In genomic region chr19:6013691-6014090, GRCm38 (mm10) we compare ENCODE assay signal across 20 mouse cellular contexts. TPM values are rescaled to one million over a fixed set of nuclear protein-coding genes. Genes with fewer than 3 reads are reported as not detected.
DNase-seq lines count a peak whose midpoint lies in the region; ATAC-seq and TF ChIP-seq lines count a peak whose summit lies in the region.
"Had no signal": no experiment of that assay in that cellular context is flagged by ENCODE, and none has a peak within 500 bp of the region (broad histone marks: within the 10 kb centered on the region; RNA-seq: fewer than 3 reads in every experiment).

No protein-coding gene starts in this region.

- no peaks in the 10 kb centered on the region for H3K9me3 ChIP-seq in heart, embryonic 15.5 days (replicated peaks)
- no peaks in the 10 kb centered on the region for H3K9me3 ChIP-seq in limb, embryonic 13.5 days
- H3K9me3 ChIP-seq in stomach, embryonic 15.5 days, result no peaks in the 10 kb centered on the region
- H3K9me3 ChIP-seq: forebrain, embryonic 12.5 days; neural tube, embryonic 13.5 days had no signal

- no peak for TF ChIP-seq CTCF in bone marrow, adult 2 months (IDR thresholded peaks at IDR 0.05; ENCODE audit: control insufficient read depth, insufficient read depth, low read length)

- no peak for DNase-seq in heart, postnatal 36 days
- no peak for DNase-seq in gastrocnemius, adult 8-10 months (ENCODE audit: low spot score in 2 of 2)
- no peak for DNase-seq in left cerebral cortex, adult 8-10 months (ENCODE audit: low spot score in 2 of 2)
- DNase-seq: adrenal gland, adult 8-10 months; gastrocnemius, postnatal 14 days; midbrain, embryonic 14.5 days; retina, postnatal 1 day had no signal

- TF ChIP-seq POLR2A in bone marrow, adult 2 months (IDR thresholded peaks at IDR 0.05; ENCODE audit: borderline replicate concordance, control insufficient read depth, low read depth, low read length), result no peak

- 0 out of 2 replicates have a peak, but pooled peaks cover 4% of the 10 kb centered on the region for H3K27me3 ChIP-seq in heart, embryonic 15.5 days
- peaks cover 34% of the 10 kb centered on the region for H3K27me3 ChIP-seq in limb, embryonic 13.5 days
- no peaks in the 10 kb centered on the region for H3K27me3 ChIP-seq in stomach, embryonic 15.5 days (replicated peaks)

- no peak overlapping the region for H3K27ac ChIP-seq in heart, embryonic 15.5 days
- no peak overlapping the region for H3K27ac ChIP-seq in bone marrow, adult 2 months (ENCODE audit: control insufficient read depth, insufficient read depth, low read depth, low read length, poor library complexity)
- H3K27ac ChIP-seq in limb, embryonic 13.5 days, result no peak overlapping the region
- H3K27ac ChIP-seq in stomach, embryonic 15.5 days, result no peak overlapping the region
- H3K27ac ChIP-seq: forebrain, embryonic 12.5 days; neural tube, embryonic 13.5 days had no signal

- 92% methylated on average over 10 of the region's 10 CpGs for WGBS in heart, embryonic 15.5 days
- 89% methylated on average over 10 of the region's 10 CpGs for WGBS in bone marrow, adult 2 months
- WGBS in limb, embryonic 13.5 days, result 89% methylated on average over 10 of the region's 10 CpGs
- WGBS in stomach, embryonic 15.5 days, result 87% methylated on average over 10 of the region's 10 CpGs

- no peak overlapping the region for H3K9ac ChIP-seq in heart, embryonic 15.5 days
- no peak overlapping the region for H3K9ac ChIP-seq in limb, embryonic 13.5 days
- H3K9ac ChIP-seq in stomach, embryonic 15.5 days, result no peak overlapping the region
- H3K9ac ChIP-seq: forebrain, embryonic 12.5 days; neural tube, embryonic 13.5 days had no signal

- intact Hi-C loops in heart, postnatal 36 days (cut with DNase I), result no loop called here

- no peaks in the 10 kb centered on the region for H3K36me3 ChIP-seq in heart, embryonic 15.5 days
- H3K36me3 ChIP-seq in limb, embryonic 13.5 days, result peaks cover 3% of the 10 kb centered on the region; the same call in 1 of the 2 replicates
- peaks cover under 1% of the 10 kb centered on the region; the same call in 1 of the 2 replicates for H3K36me3 ChIP-seq in stomach, embryonic 15.5 days
- H3K36me3 ChIP-seq: forebrain, embryonic 12.5 days; neural tube, embryonic 13.5 days had no signal

- H3K4me3 ChIP-seq in heart, embryonic 15.5 days, result 0 out of 2 replicates have a peak overlapping the region, but pooled peaks have one; percentile 70
- H3K4me3 ChIP-seq in bone marrow, adult 2 months (replicated peaks; ENCODE audit: control insufficient read depth, low read depth, low read length), result peak overlapping the region; percentile 91
- H3K4me3 ChIP-seq in limb, embryonic 13.5 days, result no peak overlapping the region
- H3K4me3 ChIP-seq in stomach, embryonic 15.5 days (replicated peaks), result peak overlapping the region; percentile 57
- H3K4me3 ChIP-seq: forebrain, embryonic 12.5 days; neural tube, embryonic 13.5 days had no signal

- H3K4me1 ChIP-seq in heart, embryonic 15.5 days (replicated peaks), result peaks cover 19% of the 10 kb centered on the region
- H3K4me1 ChIP-seq in bone marrow, adult 2 months (ENCODE audit: control insufficient read depth, insufficient read depth, low read length), result peaks cover 1% of the 10 kb centered on the region; the same call in 1 of the 2 replicates
- peaks cover 16% of the 10 kb centered on the region for H3K4me1 ChIP-seq in limb, embryonic 13.5 days
- H3K4me1 ChIP-seq in stomach, embryonic 15.5 days, result peaks cover 12% of the 10 kb centered on the region

- no peak for ATAC-seq in heart, embryonic 15.5 days (replicated peaks; ENCODE audit: insufficient number of reproducible peaks, insufficient read depth, low FRiP score, low read depth)
- ATAC-seq in limb, embryonic 13.5 days (ENCODE audit: low FRiP score, low read depth), result no peak
- no peak for ATAC-seq in stomach, embryonic 15.5 days (ENCODE audit: insufficient read depth, low FRiP score, low read depth)
- ATAC-seq: hindbrain, embryonic 16.5 days had no signal

- no peak overlapping the region for H3K4me2 ChIP-seq in heart, embryonic 15.5 days
- peak overlapping the region; percentile 86; the same call in 1 of the 2 replicates for H3K4me2 ChIP-seq in limb, embryonic 13.5 days (replicated peaks)
- peak overlapping the region; percentile 88; the same call in 1 of the 2 replicates for H3K4me2 ChIP-seq in stomach, embryonic 15.5 days
- H3K4me2 ChIP-seq: forebrain, embryonic 12.5 days had no signal

RNA-seq across cellular contexts. Expression of gene Capn1, which starts 2.0 kb away (rescaled TPM):
- 6.6 and 10.0 TPM in 2 replicates for polyA plus RNA-seq in heart, embryonic 15.5 days (2015; fragmentation: Nextera tagmentation; extraction: Ambion mirVana)
- 10 to 100 TPM; 34.7 to 35.2 TPM for total RNA-seq in heart, postnatal 36 days (2021)
- polyA plus RNA-seq in bone marrow, adult 2 months (2011; ENCODE audit: insufficient read depth, insufficient read length, low replicate concordance, missing spikeins), result 59.9 and 139 TPM in 2 replicates
- polyA plus RNA-seq in limb, embryonic 13.5 days (2015; fragmentation: Nextera tagmentation; extraction: Ambion mirVana), result 7.1 and 8.0 TPM in 2 replicates
- 15.2 and 16.4 TPM in 2 replicates for polyA plus RNA-seq in stomach, embryonic 15.5 days (2015; fragmentation: Nextera tagmentation; extraction: Ambion mirVana)
- total RNA-seq in gastrocnemius, adult 8-10 months (2022), result 100 to 1,000 TPM in 1 of 4 experiments, 10 to 100 TPM in 3; 85.0 to 113 (median 89.0) TPM
- 10 to 100 TPM; 25.6 to 31.5 (median 28.0) TPM for total RNA-seq in left cerebral cortex, adult 8-10 months (2022)

RNA-seq across cellular contexts. Expression of gene Slc22a20, which starts 27.7 kb away (rescaled TPM):
- not detected in 2 replicates for polyA plus RNA-seq in heart, embryonic 15.5 days (2015; fragmentation: Nextera tagmentation; extraction: Ambion mirVana)
- total RNA-seq in heart, postnatal 36 days (2021), result not detected
- 0.80 TPM in 1 of 2 replicates, not detected in the other for polyA plus RNA-seq in bone marrow, adult 2 months (2011; ENCODE audit: insufficient read depth, insufficient read length, low replicate concordance, missing spikeins)
- polyA plus RNA-seq in limb, embryonic 13.5 days (2015; fragmentation: Nextera tagmentation; extraction: Ambion mirVana), result not detected in 2 replicates
- polyA plus RNA-seq in stomach, embryonic 15.5 days (2015; fragmentation: Nextera tagmentation; extraction: Ambion mirVana), result not detected in 2 replicates
- total RNA-seq in gastrocnemius, adult 8-10 months (2022), result not detected
- not detected for total RNA-seq in left cerebral cortex, adult 8-10 months (2022)
- total RNA-seq: adrenal gland, adult 8-10 months; gastrocnemius, postnatal 14 days; layer of hippocampus, postnatal 14 days had no signal
- polyA plus RNA-seq: forebrain, embryonic 12.5 days; heart, postnatal 0 days; hindbrain, embryonic 16.5 days; kidney, embryonic 16.5 days; limb, embryonic 14.5 days; macrophage; midbrain, embryonic 14.5 days; neural tube, embryonic 13.5 days; spleen, adult 2 months had no signal

RNA-seq across cellular contexts. Expression of gene Syvn1, which starts 32.7 kb away (rescaled TPM):
- polyA plus RNA-seq in heart, embryonic 15.5 days (2015; fragmentation: Nextera tagmentation; extraction: Ambion mirVana), result 14.5 and 19.2 TPM in 2 replicates
- total RNA-seq in heart, postnatal 36 days (2021), result 10 to 100 TPM; 19.4 to 26.4 TPM
- polyA plus RNA-seq in bone marrow, adult 2 months (2011; ENCODE audit: insufficient read depth, insufficient read length, low replicate concordance, missing spikeins), result 30.5 and 58.5 TPM in 2 replicates
- 27.2 and 34.0 TPM in 2 replicates for polyA plus RNA-seq in limb, embryonic 13.5 days (2015; fragmentation: Nextera tagmentation; extraction: Ambion mirVana)
- polyA plus RNA-seq in stomach, embryonic 15.5 days (2015; fragmentation: Nextera tagmentation; extraction: Ambion mirVana), result 26.7 and 31.7 TPM in 2 replicates
- total RNA-seq in gastrocnemius, adult 8-10 months (2022), result 10 to 100 TPM; 14.5 to 19.6 (median 18.7) TPM
- total RNA-seq in left cerebral cortex, adult 8-10 months (2022), result 10 to 100 TPM; 35.7 to 40.3 (median 37.6) TPM

RNA-seq across cellular contexts. Expression of gene Mrpl49, which starts 43.9 kb away (rescaled TPM):
- polyA plus RNA-seq in heart, embryonic 15.5 days (2015; fragmentation: Nextera tagmentation; extraction: Ambion mirVana), result 54.5 and 55.3 TPM in 2 replicates
- 10 to 100 TPM; 36.2 to 39.7 TPM for total RNA-seq in heart, postnatal 36 days (2021)
- polyA plus RNA-seq in bone marrow, adult 2 months (2011; ENCODE audit: insufficient read depth, insufficient read length, low replicate concordance, missing spikeins), result 29.9 and 52.5 TPM in 2 replicates
- polyA plus RNA-seq in limb, embryonic 13.5 days (2015; fragmentation: Nextera tagmentation; extraction: Ambion mirVana), result 76.9 and 80.0 TPM in 2 replicates
- 68.0 and 70.4 TPM in 2 replicates for polyA plus RNA-seq in stomach, embryonic 15.5 days (2015; fragmentation: Nextera tagmentation; extraction: Ambion mirVana)
- total RNA-seq in gastrocnemius, adult 8-10 months (2022), result 10 to 100 TPM; 21.2 to 23.0 (median 22.3) TPM
- total RNA-seq in left cerebral cortex, adult 8-10 months (2022), result 10 to 100 TPM; 42.7 to 55.2 (median 44.9) TPM

RNA-seq across cellular contexts. Expression of gene Fau, which starts 44.0 kb away (rescaled TPM):
- polyA plus RNA-seq in heart, embryonic 15.5 days (2015; fragmentation: Nextera tagmentation; extraction: Ambion mirVana), result 434 and 453 TPM in 2 replicates
- 100 to 1,000 TPM; 556 to 559 TPM for total RNA-seq in heart, postnatal 36 days (2021)
- polyA plus RNA-seq in bone marrow, adult 2 months (2011; ENCODE audit: insufficient read depth, insufficient read length, low replicate concordance, missing spikeins), result 2,232 and 4,155 TPM in 2 replicates
- 760 and 823 TPM in 2 replicates for polyA plus RNA-seq in limb, embryonic 13.5 days (2015; fragmentation: Nextera tagmentation; extraction: Ambion mirVana)
- 625 and 772 TPM in 2 replicates for polyA plus RNA-seq in stomach, embryonic 15.5 days (2015; fragmentation: Nextera tagmentation; extraction: Ambion mirVana)
- total RNA-seq in gastrocnemius, adult 8-10 months (2022), result 100 to 1,000 TPM; 428 to 532 (median 479) TPM
- 100 to 1,000 TPM; 737 to 869 (median 805) TPM for total RNA-seq in left cerebral cortex, adult 8-10 months (2022)
